Mouse (Mus musculus): ENCODE measurements at regions not wholly inside any gene's neighbourhood (a gene's known extent, or its start where the extent isn't known, plus 50 kb on each side); places are given as distances from the start of the nearest gene placed in this dataset.

DNA sequence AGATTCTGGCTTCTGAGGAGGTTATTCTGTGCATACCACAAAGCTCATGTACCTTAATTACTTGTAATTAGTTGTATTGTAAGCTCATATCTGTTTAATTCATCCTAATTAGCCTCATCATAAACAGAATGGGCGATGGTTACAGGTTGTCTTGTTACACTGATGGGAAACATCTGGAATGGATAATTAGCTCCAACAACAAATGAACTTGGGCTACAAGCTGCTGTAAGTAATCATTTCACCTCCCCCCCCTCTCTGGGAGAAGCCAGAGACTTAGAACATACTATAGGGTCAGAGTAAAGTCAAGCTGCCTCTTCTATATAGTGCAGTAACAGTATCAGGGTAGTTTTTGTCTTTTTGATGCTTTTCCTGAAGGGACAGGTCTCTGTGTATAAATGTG lies 234.5 kb upstream of the Jmjd1c start:
- DNase-seq (ENCODE audit: low spot score): no peak

DNA sequence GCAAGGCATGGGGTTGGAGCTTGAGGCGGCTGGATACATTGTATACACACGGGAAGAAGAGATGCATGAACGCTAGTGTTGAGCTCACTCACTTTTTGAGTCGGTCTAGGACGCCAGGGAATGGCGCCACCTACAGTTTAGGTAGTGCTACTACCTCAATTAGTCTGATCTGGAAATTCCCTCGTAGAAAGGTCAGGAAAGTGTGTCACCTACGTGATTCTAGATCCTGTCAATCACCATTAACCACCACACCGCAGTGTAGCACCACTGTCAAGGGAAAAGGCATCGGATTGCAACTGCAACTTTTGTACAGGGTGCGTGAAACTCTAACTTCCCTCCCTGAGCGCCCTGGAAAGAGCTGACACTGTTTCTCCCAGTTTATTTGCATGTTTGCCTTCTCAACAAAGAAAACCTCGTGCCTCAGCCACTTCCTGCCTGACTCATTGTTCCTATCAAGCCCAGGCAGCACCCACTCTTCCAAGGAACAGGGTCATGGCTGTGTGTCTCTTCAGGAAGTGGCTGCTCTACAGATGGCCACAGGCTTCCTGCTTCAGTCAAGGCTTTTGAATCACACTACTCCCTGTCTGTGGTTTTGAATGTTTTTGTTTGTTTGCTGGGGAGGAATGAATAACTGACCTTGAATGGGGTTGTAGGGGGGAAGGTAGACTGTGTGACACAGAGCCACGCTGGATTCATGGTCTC lies 231.6 kb upstream of the Jmjd1c start:
- peak; percentile 51 for DNase-seq (ENCODE audit: low spot score)

DNA sequence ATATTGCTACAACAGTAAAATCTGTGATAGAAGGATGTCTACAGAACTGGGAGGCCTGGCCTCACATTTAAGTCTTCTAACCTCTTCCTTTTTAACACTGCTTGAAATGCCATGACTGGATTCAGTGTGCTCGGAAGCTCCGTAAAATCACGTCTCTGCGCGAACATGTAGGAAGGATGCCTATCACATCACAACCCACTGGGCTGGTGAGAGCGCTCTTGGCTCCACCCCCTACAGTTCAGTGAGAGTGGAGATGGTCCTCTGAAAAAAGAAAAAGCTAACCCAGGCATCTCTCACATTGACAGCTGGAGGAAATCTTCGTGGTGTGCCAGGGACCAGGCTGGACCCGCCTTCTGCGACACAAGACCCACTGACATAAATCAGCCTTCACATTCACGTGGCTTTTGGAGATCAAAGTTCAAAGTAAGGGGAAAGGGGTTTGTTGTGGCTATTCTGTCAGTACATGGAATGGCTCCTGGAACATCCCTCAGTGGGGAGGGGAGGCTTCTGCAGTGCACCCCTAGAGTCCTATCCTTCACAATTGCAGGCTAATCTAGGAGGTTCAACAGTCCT lies 230.8 kb upstream of the Jmjd1c start:
- DNase-seq (ENCODE audit: low spot score): no peak

DNA sequence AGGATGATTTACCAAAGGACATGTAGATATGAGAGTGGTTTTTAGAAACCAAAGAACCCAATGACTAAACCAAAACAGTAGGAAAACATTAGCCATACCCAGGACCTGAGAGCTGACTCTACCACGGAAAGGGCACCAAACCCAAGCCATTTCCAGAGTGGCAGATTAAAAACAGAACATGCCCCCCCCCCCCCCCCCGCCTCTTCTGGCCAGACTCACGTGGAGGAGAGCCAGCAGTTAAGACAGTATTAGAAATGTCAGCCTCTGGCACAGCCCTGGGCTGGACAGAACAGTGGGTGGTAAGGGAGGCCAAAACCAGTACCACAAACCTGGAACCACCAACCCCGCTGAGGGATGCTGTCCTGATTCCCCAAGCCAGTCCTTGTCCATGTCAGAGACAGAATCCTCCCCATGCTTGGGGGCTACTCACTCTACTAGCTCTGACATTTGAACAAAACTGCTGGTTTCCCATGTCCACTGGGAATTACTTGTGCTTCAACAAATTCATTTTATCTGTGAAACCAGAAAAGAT lies 224.7 kb upstream of the Jmjd1c start:
- DNase-seq (ENCODE audit: low spot score): no peak

DNA sequence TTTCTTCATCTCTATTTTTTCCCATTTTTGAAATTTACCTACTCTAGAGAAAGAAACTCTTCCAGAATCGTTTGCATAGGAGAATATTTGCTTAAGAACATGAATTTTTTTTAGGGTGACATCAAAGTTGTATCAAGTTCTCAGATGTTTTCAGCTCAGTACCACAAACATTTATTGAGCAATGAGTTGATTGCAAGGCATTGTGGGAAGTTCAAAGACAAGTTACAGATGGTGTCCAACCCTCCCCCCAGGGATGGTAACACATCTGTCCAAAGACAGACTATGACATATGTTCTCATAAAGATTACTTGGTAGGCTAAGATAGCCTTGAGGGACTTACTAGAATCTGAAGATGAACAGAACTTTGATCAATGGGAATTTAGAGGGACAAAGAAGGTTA lies 224.3 kb upstream of the Jmjd1c start:
- DNase-seq (ENCODE audit: low spot score): no peak

DNA sequence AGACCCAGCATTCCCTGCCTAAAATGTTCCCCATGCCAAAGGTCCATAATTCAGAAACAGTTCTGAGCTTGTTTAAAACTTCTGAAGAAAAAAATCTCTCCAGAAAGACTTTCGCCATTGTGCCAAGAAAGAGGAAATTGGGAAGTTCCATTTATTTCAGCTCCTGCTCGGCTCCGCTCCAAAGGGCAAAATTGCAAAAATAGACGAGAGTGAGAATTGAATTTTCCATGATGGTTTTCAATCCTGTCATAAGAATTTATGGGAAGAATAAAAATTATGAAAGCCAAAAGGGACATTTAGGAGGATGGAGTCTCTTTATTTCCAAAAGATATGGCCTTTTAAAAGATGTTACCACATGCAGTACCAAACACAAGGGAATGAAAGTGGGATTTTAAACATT lies 222.5 kb upstream of the Jmjd1c start:
- no peak for DNase-seq (ENCODE audit: low spot score)

DNA sequence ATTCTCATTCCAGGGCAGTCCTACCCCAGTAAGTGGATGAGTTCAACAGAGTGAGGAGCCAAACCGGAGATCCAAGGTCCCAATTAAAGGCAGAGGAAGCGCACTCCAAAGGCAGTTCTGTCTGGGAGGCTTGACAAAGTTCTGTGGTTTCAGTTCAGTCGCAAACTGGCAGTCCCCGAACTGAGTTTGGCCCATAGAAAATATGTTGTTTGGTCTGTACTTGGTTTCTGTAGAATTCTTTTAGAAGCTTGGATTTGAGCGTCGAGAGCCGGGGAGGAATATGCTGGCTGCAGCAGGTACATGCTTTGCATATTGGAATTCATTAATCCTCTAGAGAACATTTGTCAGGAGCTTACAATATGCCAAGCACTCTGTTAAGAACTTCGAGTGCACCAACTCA lies 216.9 kb upstream of the Jmjd1c start:
- no peak for DNase-seq (ENCODE audit: low spot score)

DNA sequence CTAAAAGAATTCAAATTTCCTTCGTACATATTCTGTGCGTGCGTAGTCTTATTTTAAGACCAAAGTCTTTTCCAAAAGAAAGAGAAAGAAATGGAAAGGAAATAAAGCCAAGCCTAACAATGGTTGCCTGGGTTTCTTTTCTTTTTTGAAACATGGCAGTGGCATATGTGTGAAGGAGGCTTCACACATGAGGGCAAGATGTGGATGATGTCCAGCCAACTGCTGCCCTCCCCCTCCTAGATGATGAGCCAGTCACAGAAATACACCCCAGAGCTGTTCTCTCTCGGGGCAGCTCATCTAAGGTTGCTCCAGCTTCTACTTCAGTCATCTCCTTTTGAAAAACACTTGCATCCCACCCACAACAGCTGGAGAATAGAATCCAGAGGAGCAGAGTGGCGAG lies 213.1 kb upstream of the Jmjd1c start:
- no peak for DNase-seq (ENCODE audit: low spot score)

DNA sequence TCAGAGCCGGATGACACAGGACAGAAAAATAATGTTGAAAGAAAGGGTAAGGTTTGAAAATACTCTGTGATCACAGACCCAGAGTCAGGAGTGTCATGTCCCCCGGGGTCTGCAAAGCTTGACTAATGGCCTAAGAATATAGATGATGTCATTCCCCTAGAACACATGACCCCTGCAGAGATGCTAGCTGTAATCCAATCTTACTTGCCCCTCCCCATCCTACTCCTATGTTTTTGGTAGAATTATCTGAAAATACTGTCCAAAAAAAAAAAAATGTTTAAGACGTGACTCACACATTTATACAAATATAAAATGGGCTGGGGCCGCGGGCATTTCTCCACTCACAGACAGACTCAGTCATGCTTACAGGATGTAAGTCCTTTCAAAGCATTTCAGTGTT lies 210.3 kb upstream of the Jmjd1c start:
- DNase-seq (ENCODE audit: low spot score): no peak

DNA sequence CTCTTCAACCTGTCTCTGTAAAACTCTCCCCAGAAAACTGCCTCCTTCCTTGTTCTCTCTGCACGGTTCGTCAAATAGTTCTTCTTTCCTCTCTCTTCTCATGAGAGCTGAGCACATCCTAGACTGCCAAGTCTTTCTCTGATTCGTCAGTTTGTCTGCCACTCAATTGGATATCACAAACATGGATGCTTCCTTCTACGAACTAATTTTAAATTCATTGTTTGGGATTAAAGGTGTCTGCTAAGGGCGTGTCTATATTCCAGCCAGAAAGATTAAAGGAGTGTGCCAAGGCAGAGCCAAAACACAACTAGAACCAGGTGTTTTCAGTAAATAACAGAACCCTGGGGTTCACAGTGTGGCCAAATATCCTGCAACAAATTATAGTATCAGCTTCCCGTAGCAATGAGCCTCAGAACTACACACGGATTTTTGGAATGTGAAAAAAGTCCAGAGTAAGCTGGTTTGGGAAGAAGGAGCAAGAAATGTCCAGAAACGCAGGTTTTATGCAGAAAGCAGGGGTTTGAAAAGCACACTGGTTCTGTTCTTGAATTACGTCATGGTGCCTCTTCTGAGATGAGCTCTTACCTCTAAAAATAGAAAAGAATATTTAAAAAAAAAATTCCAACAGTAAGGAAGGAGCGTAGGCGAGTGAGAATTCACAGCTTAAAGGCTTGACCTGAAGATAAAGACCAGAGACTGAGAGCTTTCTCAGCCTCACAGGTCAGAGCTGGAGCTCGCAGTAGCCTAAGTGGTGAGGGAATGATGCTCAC lies 206.0 kb upstream of the Jmjd1c start:
- DNase-seq (ENCODE audit: low spot score): no peak

DNA sequence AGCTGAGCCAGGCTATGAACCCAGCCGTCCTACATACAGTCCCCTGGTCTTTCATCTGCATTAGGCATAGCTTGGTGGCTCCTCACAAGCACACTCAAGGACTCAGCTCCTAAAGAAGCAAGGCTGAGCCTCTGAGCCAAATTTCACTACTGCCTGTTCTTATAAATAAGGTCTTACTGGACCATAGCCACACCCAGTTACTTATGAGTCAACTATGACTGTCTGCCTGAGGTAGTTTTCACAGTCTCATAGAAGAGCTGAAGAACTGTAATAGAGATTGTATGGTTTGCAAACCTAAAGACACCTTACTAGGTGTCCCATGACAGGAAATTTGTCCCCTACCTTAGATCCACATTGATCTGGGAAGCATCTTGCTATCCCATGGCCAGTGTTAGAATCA lies 204.1 kb upstream of the Jmjd1c start:
- DNase-seq (ENCODE audit: low spot score): no peak

DNA sequence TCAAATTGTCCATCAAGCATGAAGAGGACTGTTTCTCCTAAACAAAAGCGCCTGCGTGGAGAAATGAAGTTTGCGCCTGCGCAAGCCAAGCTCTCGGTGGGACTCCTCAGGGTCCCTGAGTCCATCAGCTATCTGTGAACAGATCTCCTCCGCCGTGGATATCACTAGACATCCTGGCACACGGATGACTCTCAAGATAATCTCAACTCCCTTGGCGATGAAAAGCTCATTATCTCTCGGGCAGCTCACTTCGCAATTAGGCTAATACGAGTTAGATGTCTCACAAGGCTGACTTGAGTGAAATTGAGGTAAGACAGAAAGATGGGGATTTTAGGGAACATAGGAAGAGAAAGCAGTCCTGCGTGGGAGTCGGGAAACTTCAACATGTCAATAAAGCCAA lies 202.1 kb upstream of the Jmjd1c start:
- DNase-seq (ENCODE audit: low spot score): no peak

DNA sequence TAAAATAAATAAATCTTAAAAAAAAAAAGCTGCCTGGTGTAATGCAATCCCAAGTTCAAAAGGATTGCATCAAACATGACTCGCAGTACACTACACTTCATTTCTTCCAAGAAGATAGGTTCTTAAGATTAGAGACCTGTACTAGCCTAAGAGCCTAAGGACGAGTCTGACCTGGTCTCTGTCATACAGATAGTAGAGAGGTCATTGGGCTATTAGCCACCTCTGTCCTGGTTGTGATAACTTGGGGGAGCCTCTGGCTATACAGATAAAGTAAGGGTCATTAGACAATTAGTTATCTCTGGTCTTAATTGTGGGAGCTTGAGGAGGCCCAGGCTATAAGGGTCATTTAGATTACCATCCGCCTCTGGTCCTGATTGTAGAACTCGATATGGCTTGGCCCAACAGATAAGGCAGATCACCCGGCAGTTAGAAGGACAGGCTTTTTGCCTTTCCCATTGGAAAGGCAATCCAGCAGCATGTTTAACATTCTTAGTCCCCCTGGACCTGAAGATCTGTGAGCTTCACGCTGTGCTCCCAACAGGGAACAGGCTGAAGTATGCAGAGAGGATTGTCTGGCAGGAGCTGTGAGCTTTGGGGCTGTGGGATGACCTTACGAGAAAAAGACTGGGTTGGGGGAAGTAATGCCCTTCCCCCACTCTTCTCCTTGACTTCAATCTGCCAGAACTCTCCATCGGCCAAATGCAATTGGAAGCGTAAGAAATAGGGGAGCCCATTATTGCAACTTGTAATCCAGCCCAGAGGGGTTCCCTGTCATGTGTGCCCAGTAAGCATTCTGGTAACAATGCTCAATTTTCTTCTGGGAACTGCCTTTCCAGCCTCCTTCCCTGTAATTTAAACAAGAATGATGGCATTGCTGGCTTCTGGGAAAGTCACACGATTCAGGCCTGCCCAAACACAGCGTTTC lies 199.0 kb upstream of the Jmjd1c start:
- no peak for DNase-seq (ENCODE audit: low spot score)

DNA sequence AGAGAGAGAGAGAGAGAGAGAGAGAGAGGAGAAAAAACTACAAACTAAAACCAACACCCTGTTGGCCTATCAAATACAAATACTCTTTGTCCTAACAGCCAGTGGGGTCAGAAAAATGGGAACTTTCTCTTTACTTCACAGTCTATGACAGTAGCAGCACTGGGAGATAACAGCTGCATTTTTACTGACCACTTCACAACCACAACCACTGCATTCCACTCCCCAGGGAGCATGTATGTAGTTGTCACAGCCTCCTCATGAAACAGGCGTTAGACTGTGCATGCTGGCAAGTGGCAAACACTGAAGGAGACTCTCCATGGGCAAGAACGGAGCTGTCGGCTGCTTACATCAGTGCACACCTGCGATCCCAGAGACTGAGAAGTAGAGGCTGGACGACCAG lies 196.2 kb upstream of the Jmjd1c start:
- DNase-seq (ENCODE audit: low spot score): no peak

DNA sequence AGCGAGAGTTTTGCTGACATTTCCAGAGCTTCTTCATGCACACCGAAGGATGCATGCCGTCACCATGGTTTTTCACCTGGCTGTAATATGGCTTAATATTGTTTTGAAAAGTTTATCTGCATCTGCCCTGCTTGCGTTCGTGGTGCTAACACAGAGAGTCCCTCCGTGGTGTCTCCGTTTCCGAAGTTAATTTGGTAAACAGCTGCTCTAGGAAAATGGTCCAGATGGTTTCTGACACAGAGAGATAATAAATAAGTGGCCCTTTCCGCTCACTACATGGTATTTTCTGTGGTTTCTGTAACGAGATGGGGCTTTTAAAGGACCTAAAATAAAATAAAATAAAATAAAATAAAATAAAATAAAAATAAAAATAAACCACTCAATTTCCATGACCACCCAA lies 195.1 kb upstream of the Jmjd1c start:
- no peak for DNase-seq (ENCODE audit: low spot score)

DNA sequence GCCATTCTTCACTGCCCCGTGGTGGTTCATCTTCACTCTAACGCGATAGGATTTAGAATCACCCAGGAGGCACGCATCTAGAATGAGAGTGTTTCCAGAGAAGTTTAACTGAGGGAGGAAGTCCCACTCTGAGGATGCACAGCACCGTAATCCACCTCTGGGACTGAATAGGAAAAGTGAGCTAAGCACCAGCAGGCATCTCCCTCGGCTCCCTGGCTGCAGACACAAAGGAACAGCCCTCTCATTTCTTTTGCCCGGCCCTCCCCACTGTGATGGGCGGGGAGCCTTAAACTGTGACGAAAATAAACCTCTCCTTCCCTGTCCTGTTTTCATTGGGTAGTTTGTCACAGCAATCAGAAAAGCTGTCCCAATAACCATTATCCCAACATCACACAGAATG lies 194.1 kb upstream of the Jmjd1c start:
- DNase-seq (ENCODE audit: low spot score): no peak

DNA sequence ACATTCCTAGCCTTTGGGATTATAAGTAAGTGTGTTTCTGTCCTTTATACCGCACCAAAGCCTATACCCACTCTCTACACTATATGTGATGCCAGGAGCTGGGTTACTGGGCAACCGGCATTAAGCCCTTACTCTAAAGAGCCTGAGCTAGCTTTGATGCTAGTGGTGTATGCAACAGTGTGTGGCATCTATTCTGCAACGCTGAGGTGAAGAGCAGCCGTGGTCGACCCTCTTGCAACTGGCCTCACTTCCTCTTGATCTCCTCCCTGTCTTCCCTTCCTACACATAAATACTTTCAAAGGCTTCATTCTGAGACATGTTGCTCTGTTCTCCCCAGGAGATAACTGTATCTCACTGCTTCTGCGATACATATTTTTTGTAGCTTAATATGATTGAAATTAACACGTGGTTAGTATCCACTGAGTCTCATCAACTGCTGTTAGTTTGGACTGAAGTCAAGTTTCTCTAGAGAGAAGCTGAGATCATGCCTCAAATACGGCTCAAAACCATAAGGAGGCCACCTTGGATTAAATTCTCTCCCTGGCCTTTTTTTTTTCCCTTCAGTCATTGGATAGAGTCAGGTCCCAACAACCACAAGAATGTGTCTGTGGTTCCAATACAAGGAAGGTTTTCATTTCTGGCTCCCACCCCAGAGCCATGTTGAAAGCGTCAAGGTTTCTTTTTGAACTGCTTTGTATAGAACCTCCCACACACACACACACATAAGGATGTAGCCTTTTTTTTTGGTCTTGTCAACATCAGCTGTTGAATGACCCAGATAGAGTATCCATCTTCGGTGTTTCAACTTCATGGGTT lies 191.2 kb upstream of the Jmjd1c start:
- DNase-seq (ENCODE audit: low spot score): no peak

DNA sequence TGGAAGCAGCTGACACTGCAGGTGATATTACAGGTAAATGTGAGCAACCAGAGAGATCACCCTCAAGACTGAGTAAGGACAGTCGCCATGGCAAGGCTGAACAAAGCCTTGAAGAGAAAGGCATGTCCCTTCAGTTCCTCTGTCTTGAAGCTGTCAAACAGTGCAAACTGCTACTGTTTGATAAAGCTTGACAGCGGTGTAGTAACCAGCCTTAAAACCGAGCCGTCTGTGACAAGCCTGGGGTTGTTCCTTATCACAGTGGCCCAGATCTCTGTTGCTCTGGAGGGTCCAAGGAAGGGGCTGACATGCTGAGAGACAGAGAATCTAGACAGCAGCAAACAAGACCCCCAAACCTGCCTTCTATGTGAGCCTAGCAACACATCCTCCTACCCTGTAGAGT lies 188.1 kb upstream of the Jmjd1c start:
- DNase-seq (ENCODE audit: low spot score): no peak

DNA sequence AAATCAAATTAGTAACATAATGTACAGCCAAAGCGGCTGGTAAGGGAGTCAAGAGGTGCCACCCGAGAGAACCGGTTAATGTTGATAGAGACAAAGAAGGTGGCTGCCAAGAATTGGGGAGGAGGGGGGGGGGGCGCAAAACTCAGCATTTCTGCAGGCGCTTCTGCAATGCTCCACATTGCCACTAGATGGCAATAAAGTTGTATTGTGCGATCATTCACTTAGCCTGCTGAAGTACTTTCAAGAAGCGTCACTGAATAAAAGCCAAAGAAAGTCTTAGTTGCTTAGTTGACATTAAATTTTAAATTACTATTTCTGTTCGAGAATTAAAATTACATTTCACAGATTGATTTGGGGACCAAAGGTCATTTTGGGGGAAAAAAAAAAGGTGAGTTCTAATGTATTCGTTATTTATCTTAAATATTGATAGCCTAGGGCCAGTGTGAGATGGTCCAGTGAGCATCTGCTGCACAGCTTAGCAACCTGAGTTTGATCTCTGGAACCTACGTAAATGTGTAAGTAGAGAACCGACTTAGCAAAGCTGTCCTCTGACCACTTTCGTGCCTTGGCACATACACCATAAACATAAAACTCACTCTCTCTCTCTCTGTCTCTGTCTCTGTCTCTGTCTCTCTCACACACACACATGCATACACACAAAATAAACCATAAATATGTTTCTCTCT lies 186.6 kb upstream of the Jmjd1c start:
- DNase-seq (ENCODE audit: low spot score): peak; percentile 75

DNA sequence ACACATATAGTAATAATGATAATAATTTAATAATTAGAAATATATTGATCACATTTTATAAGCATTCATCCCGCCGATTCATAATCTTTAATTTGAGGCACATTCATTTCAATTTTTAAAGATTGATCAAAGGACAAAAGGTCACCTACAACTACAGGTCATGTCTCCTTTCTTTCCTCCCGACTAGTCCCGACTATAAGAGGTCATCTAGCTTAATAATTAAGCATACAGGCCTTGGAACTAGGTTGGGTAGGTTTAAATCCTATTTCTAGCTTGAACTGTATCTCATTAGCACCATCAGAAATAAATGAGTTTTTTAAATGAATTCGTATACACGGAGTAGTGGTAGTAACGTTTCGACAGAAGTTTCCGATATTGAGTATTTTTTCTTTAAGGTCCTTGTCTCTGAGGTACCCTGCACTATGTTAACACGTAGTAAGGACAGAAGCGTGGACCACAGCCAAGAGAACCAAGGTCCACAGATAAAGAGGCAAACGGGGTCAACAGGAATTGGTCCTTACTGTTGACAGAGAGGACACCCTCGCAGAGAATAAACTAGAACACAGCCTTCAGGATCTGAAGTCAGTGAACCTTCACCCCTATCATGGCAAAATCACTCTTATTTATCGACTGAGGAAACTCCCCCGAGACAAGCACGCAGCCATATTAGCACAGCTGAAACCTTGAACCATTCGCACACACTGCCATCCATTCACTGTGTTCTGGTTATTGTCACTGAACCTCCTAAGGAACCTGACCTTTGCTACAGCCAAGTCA lies 185.8 kb upstream of the Jmjd1c start:
- DNase-seq (ENCODE audit: low spot score): no peak

Data from testis, postnatal 10 days (tissue).